Mouse (Mus musculus) heart, adult 9 months (tissue): Measurements from ENCODE around the gene Tnik.

ENCODE experiments used
- DNase-seq, 2 experiments: peaks; one replicate each; pipeline ENCODE4 v3.0.0; 2022; ENCODE audit warnings: low spot score in 2 of 2

The Tnik gene

GRCm38 (mm10) chr3:28467148-28467754, 204.2 kb downstream of the Tnik start:
- no peak for DNase-seq

- peak in 1 of 2 experiments; percentile 40 for DNase-seq
These were observed 204.9 kb downstream of the Tnik start for GRCm38 (mm10) chr3:28467871-28468285.

GRCm38 (mm10) chr3:28473439-28473838, 210.4 kb downstream of the Tnik start:
- DNase-seq, result no peak

- no peak for DNase-seq
These were observed 214.4 kb downstream of the Tnik start for GRCm38 (mm10) chr3:28477373-28477772.

GRCm38 (mm10) chr3:28485716-28486115, 222.7 kb downstream of the Tnik start:
- DNase-seq, result peak; percentile 12 to 23

GRCm38 (mm10) chr3:28487418-28487817, 224.4 kb downstream of the Tnik start:
- DNase-seq, result no peak

- DNase-seq, result no peak
These were observed 228.3 kb downstream of the Tnik start for GRCm38 (mm10) chr3:28491085-28492041.

- no peak for DNase-seq
These were observed 233.9 kb downstream of the Tnik start for GRCm38 (mm10) chr3:28496806-28497502.

- no peak for DNase-seq
These were observed 234.5 kb downstream of the Tnik start for GRCm38 (mm10) chr3:28497503-28497857.

GRCm38 (mm10) chr3:28502697-28503096, 239.7 kb downstream of the Tnik start:
- no peak for DNase-seq

GRCm38 (mm10) chr3:28509337-28509935, 246.4 kb downstream of the Tnik start:
- no peak for DNase-seq

- peak in 1 of 2 experiments; percentile 37 for DNase-seq
These were observed 260.0 kb downstream of the Tnik start for GRCm38 (mm10) chr3:28523004-28523482.

GRCm38 (mm10) chr3:28523541-28524165, 260.6 kb downstream of the Tnik start:
- no peak for DNase-seq

GRCm38 (mm10) chr3:28524562-28524961, 261.5 kb downstream of the Tnik start:
- DNase-seq, result no peak

GRCm38 (mm10) chr3:28526671-28527070, 263.7 kb downstream of the Tnik start:
- DNase-seq, result no peak

- no peak for DNase-seq
These were observed 264.2 kb downstream of the Tnik start for GRCm38 (mm10) chr3:28527231-28527630.

GRCm38 (mm10) chr3:28529548-28529947, 266.5 kb downstream of the Tnik start:
- no peak for DNase-seq

GRCm38 (mm10) chr3:28531294-28531956, 268.4 kb downstream of the Tnik start:
- DNase-seq, result no peak

GRCm38 (mm10) chr3:28532666-28533065, 269.7 kb downstream of the Tnik start:
- DNase-seq, result no peak

GRCm38 (mm10) chr3:28540121-28540520, 277.1 kb downstream of the Tnik start:
- no peak for DNase-seq

- no peak for DNase-seq
These were observed 279.9 kb downstream of the Tnik start for GRCm38 (mm10) chr3:28542941-28543340.
